Mouse (Mus musculus): ENCODE results near the gene Usp8. TPM values are rescaled to one million over a fixed set of nuclear protein-coding genes. Genes with fewer than 3 reads are reported as not detected.

The Usp8 gene
- polyA plus RNA-seq, 1 experiment, result 108 TPM

DNA sequence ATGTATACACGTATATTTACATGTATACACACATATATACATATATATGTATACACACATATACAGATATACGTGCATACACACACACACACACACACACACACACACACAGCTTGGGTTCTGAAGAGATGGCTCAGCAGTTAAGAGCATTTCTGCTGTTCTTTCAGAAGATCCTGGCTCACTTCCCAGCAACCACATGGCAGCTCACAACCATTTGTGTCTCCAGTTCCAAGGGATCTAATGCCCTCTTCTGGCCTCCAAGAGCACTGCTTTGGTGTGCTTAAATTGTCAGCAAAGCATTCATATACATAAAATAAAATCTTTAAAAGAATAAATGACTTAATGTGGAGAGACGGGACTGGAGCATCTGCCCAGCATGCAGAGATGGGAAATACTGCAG lies 75.3 kb downstream of the Usp8 start:
- no peak overlapping the region for H3K27ac ChIP-seq (ENCODE audit: control insufficient read depth, insufficient read depth, low read depth, low read length)
- H3K4me1 ChIP-seq (ENCODE audit: control insufficient read depth, insufficient read depth, low read length), result no peaks in the 10 kb centered on the region; the same call in 1 of the 2 replicates
- TF ChIP-seq POLR2A (IDR thresholded peaks at IDR 0.05; ENCODE audit: control insufficient read depth, low read depth, low read length) (no peak), CTCF (IDR thresholded peaks at IDR 0.05; ENCODE audit: control insufficient read depth, insufficient read depth, insufficient replicate concordance, low read depth, low read length) (no peak)

DNA sequence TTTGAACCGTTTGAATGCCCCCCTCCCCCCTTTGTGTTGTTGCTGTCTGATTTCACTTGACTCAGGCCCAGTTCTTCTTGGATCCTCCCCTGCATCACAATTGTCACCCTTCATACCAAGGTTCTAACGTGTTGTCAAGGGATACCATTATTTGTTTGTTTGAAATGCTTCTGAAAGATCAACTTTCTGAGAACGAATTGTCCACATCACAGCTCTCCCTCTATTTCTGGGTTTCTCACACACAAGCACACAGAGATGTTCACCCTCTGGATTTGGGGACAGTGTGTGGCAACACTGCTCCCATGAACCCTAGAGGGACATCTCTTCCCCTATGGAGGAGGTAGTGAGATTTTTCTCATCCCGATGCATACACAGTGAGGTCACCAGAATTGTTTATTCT lies 76.2 kb downstream of the Usp8 start, which contains the start of gene Usp50:
Usp50 (minus strand) TSS at position 101 of the 400 bp plus-strand sequence.
- TF ChIP-seq POLR2A (IDR thresholded peaks at IDR 0.05; ENCODE audit: control insufficient read depth, low read depth, low read length) (no peak), CTCF (IDR thresholded peaks at IDR 0.05; ENCODE audit: control insufficient read depth, insufficient read depth, insufficient replicate concordance, low read depth, low read length) (no peak)
- Histone ChIP-seq H3K4me1 (ENCODE audit: control insufficient read depth, insufficient read depth, low read length) (no peaks in the 10 kb centered on the region; the same call in 1 of the 2 replicates), H3K27me3 (ENCODE audit: control insufficient read depth, insufficient read depth, low read length) (no peaks in the 10 kb centered on the region), H3K4me3 (ENCODE audit: control insufficient read depth, low read depth, low read length) (peak within 1 kb of the TSS; percentile 79), H3K36me3 (ENCODE audit: control insufficient read depth, insufficient read depth, low read length) (no peaks in the 10 kb centered on the region), H3K27ac (ENCODE audit: control insufficient read depth, insufficient read depth, low read depth, low read length) (peak within 1 kb of the TSS; percentile 17; the same call in 1 of the 2 replicates)

More for the DNA sequence above, 75.3 kb downstream of the Usp8 start:
- H3K27me3 ChIP-seq (ENCODE audit: control insufficient read depth, insufficient read depth, low read length), result no peaks in the 10 kb centered on the region
- no peaks in the 10 kb centered on the region for H3K36me3 ChIP-seq (ENCODE audit: control insufficient read depth, insufficient read depth, low read length)
- H3K4me3 ChIP-seq (ENCODE audit: control insufficient read depth, low read depth, low read length), result peak overlapping the region; percentile 79

GRCm38 (mm10) chr2:126787721-126788342 lies 80.7 kb downstream of the Usp8 start:
- Histone ChIP-seq H3K4me3 (ENCODE audit: control insufficient read depth, low read depth, low read length) (no peak overlapping the region), H3K36me3 (ENCODE audit: control insufficient read depth, insufficient read depth, low read length) (no peaks in the 10 kb centered on the region), H3K4me1 (ENCODE audit: control insufficient read depth, insufficient read depth, low read length) (no peaks in the 10 kb centered on the region), H3K27ac (ENCODE audit: control insufficient read depth, insufficient read depth, low read depth, low read length) (no peak overlapping the region), H3K27me3 (ENCODE audit: control insufficient read depth, insufficient read depth, low read length) (no peaks in the 10 kb centered on the region)
- TF ChIP-seq CTCF (IDR thresholded peaks at IDR 0.05; ENCODE audit: control insufficient read depth, insufficient read depth, insufficient replicate concordance, low read depth, low read length), result no peak
- no peak for TF ChIP-seq POLR2A (IDR thresholded peaks at IDR 0.05; ENCODE audit: control insufficient read depth, low read depth, low read length)

- H3K4me1 ChIP-seq (ENCODE audit: control insufficient read depth, insufficient read depth, low read length), result no peaks in the 10 kb centered on the region
- no peak for TF ChIP-seq CTCF (IDR thresholded peaks at IDR 0.05; ENCODE audit: control insufficient read depth, insufficient read depth, insufficient replicate concordance, low read depth, low read length)
- TF ChIP-seq POLR2A (IDR thresholded peaks at IDR 0.05; ENCODE audit: control insufficient read depth, low read depth, low read length), result no peak
- no peaks in the 10 kb centered on the region; the same call in 1 of the 2 replicates for H3K36me3 ChIP-seq (ENCODE audit: control insufficient read depth, insufficient read depth, low read length)
- H3K27me3 ChIP-seq (ENCODE audit: control insufficient read depth, insufficient read depth, low read length), result no peaks in the 10 kb centered on the region
- H3K27ac ChIP-seq (ENCODE audit: control insufficient read depth, insufficient read depth, low read depth, low read length), result no peak overlapping the region
- H3K4me3 ChIP-seq (ENCODE audit: control insufficient read depth, low read depth, low read length), result no peak overlapping the region
Measured at GRCm38 (mm10) chr2:126792611-126793010, 85.5 kb downstream of the Usp8 start.

GRCm38 (mm10) chr2:126795708-126796107 lies 88.6 kb downstream of the Usp8 start:
- Histone ChIP-seq H3K4me1 (ENCODE audit: control insufficient read depth, insufficient read depth, low read length) (no peaks in the 10 kb centered on the region), H3K27me3 (ENCODE audit: control insufficient read depth, insufficient read depth, low read length) (no peaks in the 10 kb centered on the region), H3K27ac (ENCODE audit: control insufficient read depth, insufficient read depth, low read depth, low read length) (no peak overlapping the region), H3K4me3 (ENCODE audit: control insufficient read depth, low read depth, low read length) (no peak overlapping the region), H3K36me3 (ENCODE audit: control insufficient read depth, insufficient read depth, low read length) (no peaks in the 10 kb centered on the region; the same call in 1 of the 2 replicates)
- TF ChIP-seq CTCF (IDR thresholded peaks at IDR 0.05; ENCODE audit: control insufficient read depth, insufficient read depth, insufficient replicate concordance, low read depth, low read length), result no peak
- TF ChIP-seq POLR2A (IDR thresholded peaks at IDR 0.05; ENCODE audit: control insufficient read depth, low read depth, low read length), result no peak

GRCm38 (mm10) chr2:126798455-126798854 lies 91.3 kb downstream of the Usp8 start:
- TF ChIP-seq CTCF (IDR thresholded peaks at IDR 0.05; ENCODE audit: control insufficient read depth, insufficient read depth, insufficient replicate concordance, low read depth, low read length), result no peak
- no peak for TF ChIP-seq POLR2A (IDR thresholded peaks at IDR 0.05; ENCODE audit: control insufficient read depth, low read depth, low read length)
- H3K27ac ChIP-seq (ENCODE audit: control insufficient read depth, insufficient read depth, low read depth, low read length), result no peak overlapping the region
- H3K36me3 ChIP-seq (ENCODE audit: control insufficient read depth, insufficient read depth, low read length), result no peaks in the 10 kb centered on the region; the same call in 1 of the 2 replicates
- no peaks in the 10 kb centered on the region for H3K27me3 ChIP-seq (ENCODE audit: control insufficient read depth, insufficient read depth, low read length)
- H3K4me1 ChIP-seq (ENCODE audit: control insufficient read depth, insufficient read depth, low read length), result no peaks in the 10 kb centered on the region
- H3K4me3 ChIP-seq (ENCODE audit: control insufficient read depth, low read depth, low read length), result no peak overlapping the region

DNA sequence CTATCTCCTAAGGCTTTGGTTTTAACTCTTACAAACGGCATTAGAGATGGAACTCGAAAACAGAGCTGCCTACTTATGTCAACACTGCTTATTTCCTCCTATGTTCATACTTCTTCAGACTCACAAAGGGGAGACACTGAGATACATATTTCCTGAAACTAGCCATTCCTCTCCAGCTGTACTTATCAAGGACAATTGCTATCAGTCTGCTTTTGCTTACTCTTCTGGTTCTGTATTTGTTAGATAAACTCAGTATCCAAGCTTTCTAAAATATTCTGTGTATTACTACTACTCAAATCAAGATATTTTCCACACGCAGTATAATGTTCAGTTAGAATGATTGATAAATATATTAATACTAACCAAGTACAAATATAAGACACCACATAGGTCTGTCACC lies 94.9 kb downstream of the Usp8 start:
- Histone ChIP-seq H3K4me1 (ENCODE audit: control insufficient read depth, insufficient read depth, low read length) (no peaks in the 10 kb centered on the region), H3K36me3 (ENCODE audit: control insufficient read depth, insufficient read depth, low read length) (no peaks in the 10 kb centered on the region; the same call in 1 of the 2 replicates), H3K4me3 (ENCODE audit: control insufficient read depth, low read depth, low read length) (no peak overlapping the region), H3K27ac (ENCODE audit: control insufficient read depth, insufficient read depth, low read depth, low read length) (no peak overlapping the region), H3K27me3 (ENCODE audit: control insufficient read depth, insufficient read depth, low read length) (no peaks in the 10 kb centered on the region)
- TF ChIP-seq CTCF (IDR thresholded peaks at IDR 0.05; ENCODE audit: control insufficient read depth, insufficient read depth, insufficient replicate concordance, low read depth, low read length), result no peak
- no peak for TF ChIP-seq POLR2A (IDR thresholded peaks at IDR 0.05; ENCODE audit: control insufficient read depth, low read depth, low read length)

Other genes with a start within 250 kb of the Usp8 start
- 0.12 and 0.32 TPM in 2 replicates for gene Atp8b4, start 206.7 kb upstream of the Usp8 start, polyA plus RNA-seq (2012; rRNA removed)
- 1.2 and 2.9 TPM in 2 replicates for gene Slc27a2, start 154.9 kb upstream of the Usp8 start, polyA plus RNA-seq (2012; rRNA removed)
- 22.3 and 23.7 TPM in 2 replicates for gene Hdc, start 88.0 kb upstream of the Usp8 start, polyA plus RNA-seq (2012; rRNA removed)
- 21.7 and 24.5 TPM in 2 replicates for gene Gabpb1, start 31.0 kb upstream of the Usp8 start, polyA plus RNA-seq (2012; rRNA removed)
- gene Usp50, start 76.1 kb downstream of the Usp8 start, polyA plus RNA-seq (2012; rRNA removed), result 198 and 223 TPM in 2 replicates
- 3.1 and 6.2 TPM in 2 replicates for gene Trpm7, start 168.9 kb downstream of the Usp8 start, polyA plus RNA-seq (2012; rRNA removed)
- 13.8 and 19.8 TPM in 2 replicates for gene Sppl2a, start 225.9 kb downstream of the Usp8 start, polyA plus RNA-seq (2012; rRNA removed)